Comparison of ENCODE assay signal across 8 mouse cellular contexts in the genomic region with DNA sequence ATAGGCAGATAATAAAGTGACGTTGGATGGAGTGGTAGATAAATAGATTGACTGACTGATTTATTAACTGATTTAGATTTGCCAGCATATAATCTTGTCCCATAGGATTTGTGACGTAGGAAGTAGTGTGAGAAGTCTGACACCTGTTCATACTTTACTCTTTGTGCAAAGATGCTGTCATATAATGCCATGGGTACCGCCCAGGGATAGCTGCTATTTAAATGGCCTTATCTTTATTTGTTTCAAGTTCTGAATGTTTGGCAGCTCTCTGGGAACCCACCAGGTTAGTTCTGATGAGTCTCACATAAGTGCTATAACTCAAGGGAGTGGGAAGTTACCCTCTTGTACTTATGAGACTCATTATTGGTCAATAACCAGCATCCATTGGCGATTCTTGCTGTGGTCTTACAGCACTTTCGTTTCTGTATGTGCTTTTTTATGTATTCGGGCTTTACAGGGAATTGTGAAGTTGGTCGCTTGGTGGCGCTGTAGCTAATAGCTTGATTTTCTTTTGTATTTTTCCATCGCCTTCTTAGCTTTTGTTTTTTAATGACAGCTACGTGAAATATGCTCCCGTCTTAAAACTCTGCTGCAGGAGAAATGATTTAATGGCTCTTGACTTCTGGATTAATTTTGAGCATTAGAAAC. TPM values are rescaled to one million over a fixed set of nuclear protein-coding genes. Genes with fewer than 3 reads are reported as not detected.
DNase-seq lines count a peak whose midpoint lies in the region; ATAC-seq and TF ChIP-seq lines count a peak whose summit lies in the region.

No protein-coding gene starts in this region.

- TF ChIP-seq RAD21 in MEL (IDR thresholded peaks at IDR 0.05; ENCODE audit: low read depth, low read length) = peak; percentile 93

- 26% methylated on average over 11 of the region's 11 CpGs for WGBS in hindbrain, embryonic 14.5 days
- WGBS in lung, postnatal 0 days = 21% methylated on average over 11 of the region's 11 CpGs

- TF ChIP-seq EP300 in MEL (IDR thresholded peaks at IDR 0.05; ENCODE audit: low read depth in 1 of 2, low read length in 2 of 2) = no peak
- TF ChIP-seq EP300 in lung, postnatal 0 days (IDR thresholded peaks at IDR 0.05) = 0 out of 2 replicates have a peak, but pooled peaks have one; percentile 22

- H3K79me2 ChIP-seq in MEL (ENCODE audit: control insufficient read depth, insufficient read depth, low read length, poor library complexity) = no peaks in the 10 kb centered on the region

- DNase-seq in MEL (ENCODE audit: low read depth, low spot score) = peak; percentile 86
- DNase-seq in cerebellum, adult 9-11 months = peak; percentile 67
- DNase-seq in frontal cortex, postnatal 14 days (ENCODE audit: low spot score in 2 of 2) = peak; percentile 18 to 64
- DNase-seq in hindbrain, embryonic 14.5 days (ENCODE audit: low spot score) = peak; percentile 89
- DNase-seq in layer of hippocampus, postnatal 14 days (ENCODE audit: low spot score in 2 of 2) = peak; percentile 76 to 85
- peak; percentile 82 for DNase-seq in lung, postnatal 0 days (ENCODE audit: low spot score)
- peak; percentile 45 for DNase-seq in retina, postnatal 7 days (ENCODE audit: low read depth, low spot score)
- peak; percentile 60 for DNase-seq in urinary bladder, postnatal 25 days (ENCODE audit: low spot score)

- H3K9me3 ChIP-seq in MEL (replicated peaks; ENCODE audit: insufficient read depth, low read length) = no peaks in the 10 kb centered on the region
- H3K9me3 ChIP-seq in hindbrain, embryonic 14.5 days (ENCODE audit: control insufficient read depth, low read length) = no peaks in the 10 kb centered on the region
- H3K9me3 ChIP-seq in lung, postnatal 0 days (ENCODE audit: low read length) = no peaks in the 10 kb centered on the region

- no peak for TF ChIP-seq POLR2A in MEL (IDR thresholded peaks at IDR 0.05; ENCODE audit: control insufficient read depth in 1 of 2, insufficient read depth in 1 of 2, low read depth in 1 of 2, low read length in 2 of 2, poor library complexity in 1 of 2)

- peak overlapping the region; percentile 41 for H3K4me2 ChIP-seq in hindbrain, embryonic 14.5 days (replicated peaks)
- H3K4me2 ChIP-seq in lung, postnatal 0 days (replicated peaks; ENCODE audit: low read depth, low read length) = no peak overlapping the region; the same call in 1 of the 2 replicates

- peak overlapping the region; percentile 38; the same call in 1 of the 2 replicates for H3K9ac ChIP-seq in MEL (ENCODE audit: control insufficient read depth, low read depth, low read length, poor library complexity, severe bottlenecking)
- no peak overlapping the region; the same call in 1 of the 2 replicates for H3K9ac ChIP-seq in hindbrain, embryonic 14.5 days
- H3K9ac ChIP-seq in lung, postnatal 0 days (replicated peaks; ENCODE audit: low read depth) = no peak overlapping the region

- H3K27ac ChIP-seq in MEL (ENCODE audit: control insufficient read depth, low read depth, low read length) = no peak overlapping the region
- H3K27ac ChIP-seq in hindbrain, embryonic 14.5 days = no peak overlapping the region
- H3K27ac ChIP-seq in lung, postnatal 0 days (ENCODE audit: low read length) = no peak overlapping the region

- ATAC-seq in hindbrain, embryonic 14.5 days (ENCODE audit: low FRiP score) = no peak
- 0 out of 2 replicates have a peak, but pooled peaks have one; percentile 21 for ATAC-seq in lung, postnatal 0 days

- peaks cover 0 to 2% of the 10 kb centered on the region in 2 experiments; a peak in 1 of 4 replicates for H3K4me1 ChIP-seq in MEL (ENCODE audit: control insufficient read depth in 1 of 2, insufficient read depth in 2 of 2, low read length in 2 of 2)
- H3K4me1 ChIP-seq in hindbrain, embryonic 14.5 days (replicated peaks; ENCODE audit: control insufficient read depth, insufficient read depth, low read length) = peaks cover 4% of the 10 kb centered on the region; the same call in 1 of the 2 replicates
- no peaks in the 10 kb centered on the region for H3K4me1 ChIP-seq in lung, postnatal 0 days (ENCODE audit: insufficient read depth, low read depth, low read length)

- H3K4me3 ChIP-seq in MEL (ENCODE audit: control insufficient read depth in 1 of 2, insufficient read depth in 1 of 2, low read depth in 2 of 2, low read length in 2 of 2) = peak overlapping the region; percentile 66
- H3K4me3 ChIP-seq in hindbrain, embryonic 14.5 days (replicated peaks; ENCODE audit: low read length) = no peak overlapping the region
- H3K4me3 ChIP-seq in lung, postnatal 0 days (ENCODE audit: low read depth, low read length) = no peak overlapping the region

- H3K27me3 ChIP-seq in MEL (ENCODE audit: control insufficient read depth in 1 of 2, insufficient read depth in 2 of 2, low read length in 2 of 2) = peaks cover 0 to 5% of the 10 kb centered on the region in 2 experiments; a peak in 3 of 4 replicates
- H3K27me3 ChIP-seq in hindbrain, embryonic 14.5 days (ENCODE audit: control insufficient read depth, insufficient read depth, low read length) = no peaks in the 10 kb centered on the region
- H3K27me3 ChIP-seq in lung, postnatal 0 days (replicated peaks; ENCODE audit: insufficient read depth, low read length) = no peaks in the 10 kb centered on the region

- peak; percentile 28 to 93 (median 75) for TF ChIP-seq CTCF in MEL (IDR thresholded peaks at IDR 0.05 in 2 of 3, conservative IDR thresholded peaks at IDR 0.05 in 1 of 3; ENCODE audit: control insufficient read depth in 1 of 3, insufficient read depth in 1 of 3, low read depth in 2 of 3, low read length in 3 of 3, poor library complexity in 1 of 3, severe bottlenecking in 1 of 3)
- peak; percentile 77 for TF ChIP-seq CTCF in lung, postnatal 0 days (IDR thresholded peaks at IDR 0.05)

- peaks cover 0 to 9% of the 10 kb centered on the region in 2 experiments; a peak in 2 of 4 replicates for H3K36me3 ChIP-seq in MEL (ENCODE audit: control insufficient read depth in 1 of 2, insufficient read depth in 2 of 2, low read length in 2 of 2)
- no peaks in the 10 kb centered on the region for H3K36me3 ChIP-seq in hindbrain, embryonic 14.5 days (replicated peaks; ENCODE audit: control insufficient read depth, insufficient read depth)
- no peaks in the 10 kb centered on the region for H3K36me3 ChIP-seq in lung, postnatal 0 days (ENCODE audit: insufficient read depth, low read length)

TF ChIP-seq in MEL, 35 proteins besides CTCF, POLR2A, EP300 and RAD21:
- TF ChIP-seq ELF1 (IDR thresholded peaks at IDR 0.05; ENCODE audit: low read depth, low read length) (no peak), JUND (IDR thresholded peaks at IDR 0.05; ENCODE audit: low read depth, low read length) (no peak), ZC3H11A (IDR thresholded peaks at IDR 0.05; ENCODE audit: low read depth, low read length) (peak; percentile 89), ZNF384 (IDR thresholded peaks at IDR 0.05; ENCODE audit: low read depth, low read length) (0 out of 2 replicates have a peak, but pooled peaks have one; percentile 33), ZKSCAN1 (IDR thresholded peaks at IDR 0.05; ENCODE audit: low read depth, low read length) (no peak), MAX (IDR thresholded peaks at IDR 0.05; ENCODE audit: low read length) (no peak), MYC (IDR thresholded peaks at IDR 0.05; ENCODE audit: low read depth, low read length) (no peak), SMC3 (IDR thresholded peaks at IDR 0.05; ENCODE audit: low read depth, low read length) (peak; percentile 88)

RNA-seq across cellular contexts. Expression of gene Cerkl, which starts 55.2 kb away (rescaled TPM):
- total RNA-seq in MEL (2012; rRNA removed) = 3.5 and 4.8 TPM in 2 replicates
- polyA plus RNA-seq in MEL (2012; ENCODE audit: insufficient read depth in 1 of 2, insufficient read length in 2 of 2, low read depth in 1 of 2, low replicate concordance in 2 of 2, missing spikeins in 1 of 2) = 1 to 10 TPM in 1 of 2 experiments, not detected in 1; 7.4 TPM
- polyA plus RNA-seq in hindbrain, embryonic 14.5 days (2014; fragmentation: Nextera tagmentation; extraction: Ambion mirVana) = 1.2 and 1.7 TPM in 2 replicates
- total RNA-seq in layer of hippocampus, postnatal 14 days (2021) = 1 to 10 TPM; 6.3 to 6.6 TPM
- polyA plus RNA-seq in lung, postnatal 0 days (2015; fragmentation: Nextera tagmentation; extraction: Ambion mirVana) = 1.0 and 1.8 TPM in 2 replicates

RNA-seq across cellular contexts. Expression of gene Neurod1, which starts 55.2 kb away (rescaled TPM):
- total RNA-seq in MEL (2012; rRNA removed) = not detected in 2 replicates
- polyA plus RNA-seq in MEL (2012; ENCODE audit: insufficient read depth in 1 of 2, insufficient read length in 2 of 2, low read depth in 1 of 2, low replicate concordance in 2 of 2, missing spikeins in 1 of 2) = not detected
- polyA plus RNA-seq in hindbrain, embryonic 14.5 days (2014; fragmentation: Nextera tagmentation; extraction: Ambion mirVana) = 35.4 and 38.0 TPM in 2 replicates
- 10 to 100 TPM; 48.6 to 56.0 TPM for total RNA-seq in layer of hippocampus, postnatal 14 days (2021)
- polyA plus RNA-seq in lung, postnatal 0 days (2015; fragmentation: Nextera tagmentation; extraction: Ambion mirVana) = not detected in 2 replicates

Comparison
In these comparisons a context has a peak if more than half of its experiments do, and no peak if none do; other contexts are left out.
1. H3K4me3 ChIP-seq: peak in MEL (2 of 2); none in hindbrain, embryonic 14.5 days (single experiment) and lung, postnatal 0 days (single experiment).
2. RNA of gene Neurod1, which starts 55.2 kb away (polyA plus RNA-seq): 35.4 to 38.0 TPM in hindbrain, embryonic 14.5 days; not detected in MEL and not detected in lung, postnatal 0 days; every median in the first group is over 10 times any median in the second.
3. Peak in every context shown above with its lines, with median percentiles within 50 percentile points of each other: DNase-seq.